Mouse (Mus musculus) cerebellum, adult 2 months (tissue): ENCODE data around the gene Afdn.

Source experiments
- CTCF ChIP-seq: fragments of 200-500 bp; IDR thresholded peaks from 2 replicates; pipeline ENCODE4 v1.5.1; 2011; ENCODE audit warnings: low read depth, mild to moderate bottlenecking, control low read depth, low read length, moderate library complexity, borderline replicate concordance; ENCODE audit not compliant: insufficient read depth
- POLR2A ChIP-seq: fragments of 200-500 bp; IDR thresholded peaks from 2 replicates; pipeline ENCODE4 v1.6.1; 2011; ENCODE audit warnings: low read length, control low read depth, borderline replicate concordance; ENCODE audit not compliant: insufficient read depth

GRCm38 (mm10) chr17:13802836-13803408 lies 42.6 kb downstream of the Afdn start:
- TF ChIP-seq CTCF: no peak
- TF ChIP-seq POLR2A: no peak
